Mouse (Mus musculus): ENCODE measurements around the gene Gm42421. TPM values are rescaled to one million over a fixed set of nuclear protein-coding genes. Genes with fewer than 3 reads are reported as not detected.

The Gm42421 gene
- polyA plus RNA-seq, 1 experiment, result 2.6 TPM

Other genes starting within 250 kb of the Gm42421 start
- 12.0 and 12.7 TPM in 2 replicates for gene Usp42, start 195.9 kb upstream of the Gm42421 start, polyA plus RNA-seq (2012; rRNA removed)
- 32.2 and 33.1 TPM in 2 replicates for gene Eif2ak1, start 110.4 kb upstream of the Gm42421 start, polyA plus RNA-seq (2012; rRNA removed)
- gene Ankrd61, start 30.5 kb upstream of the Gm42421 start, polyA plus RNA-seq (2012; rRNA removed), result 0.38 TPM in 2 replicates
- 52.4 and 55.7 TPM in 2 replicates for gene Aimp2, start 18.3 kb upstream of the Gm42421 start, polyA plus RNA-seq (2012; rRNA removed)
- 15.7 and 18.0 TPM in 2 replicates for gene Pms2, start 18.2 kb upstream of the Gm42421 start, polyA plus RNA-seq (2012; rRNA removed)
- gene Rsph10b, start 4.9 kb downstream of the Gm42421 start, polyA plus RNA-seq (2012; rRNA removed), result 12.7 and 14.3 TPM in 2 replicates
- 35.8 and 41.2 TPM in 2 replicates for gene Ccz1, start 86.7 kb downstream of the Gm42421 start, polyA plus RNA-seq (2012; rRNA removed)
- gene Ocm, start 98.5 kb downstream of the Gm42421 start, polyA plus RNA-seq (2012; rRNA removed), result 1.1 and 1.8 TPM in 2 replicates
- 57.8 and 60.6 TPM in 2 replicates for gene Lmtk2, start 172.3 kb downstream of the Gm42421 start, polyA plus RNA-seq (2012; rRNA removed)